Mouse (Mus musculus) stomach, embryonic 14.5 days (tissue): ENCODE data around the gene Tbc1d30. TPM values are rescaled to one million over a fixed set of nuclear protein-coding genes. Genes with fewer than 3 reads are reported as not detected.
A peak's percentile ranks its signal among the peaks of the same experiment; 100 is the strongest.

Experiments used
- ATAC-seq: fragments of 200-750 bp; cut with Nextera tagmentation; 2 replicates; pipeline ENCODE4 v1.8.0; 2017; ENCODE audit warnings: low read depth, moderate TSS enrichment; ENCODE audit not compliant: insufficient number of reproducible peaks, insufficient read depth, low FRiP score
- H3K27ac ChIP-seq: fragments of 300-500 bp; sonication (generic); 2 replicates; pipeline ENCODE4 v1.5.1; 2014; ENCODE audit warnings: mild to moderate bottlenecking, low read length, moderate library complexity, mixed read lengths
- H3K27me3 ChIP-seq: fragments of 300-500 bp; sonication (generic); 2 replicates; pipeline ENCODE4 v1.6.1; 2014; ENCODE audit warnings: low read length, control low read depth, mixed read lengths; ENCODE audit not compliant: control insufficient read depth, insufficient read depth
- H3K36me3 ChIP-seq: fragments of 300-500 bp; sonication (generic); 2 replicates; pipeline ENCODE4 v1.6.1; 2014; ENCODE audit warnings: mild to moderate bottlenecking, control low read depth, low read length, moderate library complexity, mixed read lengths; ENCODE audit not compliant: control insufficient read depth, insufficient read depth
- H3K4me1 ChIP-seq: fragments of 300-500 bp; sonication (generic); 2 replicates; pipeline ENCODE4 v1.6.1; 2014; ENCODE audit warnings: low read length, control low read depth, mixed read lengths; ENCODE audit not compliant: control insufficient read depth, insufficient read depth
- H3K4me2 ChIP-seq: fragments of 300-500 bp; sonication (generic); replicated peaks from 2 replicates; pipeline ENCODE4 v1.6.1; 2014; ENCODE audit warnings: low read depth, low read length, control low read depth
- H3K4me3 ChIP-seq: fragments of 300-500 bp; sonication (generic); 2 replicates; pipeline ENCODE4 v1.5.1; 2014; ENCODE audit warnings: low read depth, low read length, control low read depth
- H3K9ac ChIP-seq: fragments of 300-500 bp; sonication (generic); replicated peaks from 2 replicates; pipeline ENCODE4 v1.6.1; 2014; ENCODE audit warnings: low read depth, mild to moderate bottlenecking, control low read depth, low read length, moderate library complexity, mixed read lengths
- H3K9me3 ChIP-seq: fragments of 300-500 bp; sonication (generic); 2 replicates; pipeline ENCODE4 v1.6.1; 2016; ENCODE audit warnings: low read depth, low read length, control low read depth; ENCODE audit not compliant: control insufficient read depth
- WGBS: fragments of 180-500 bp; shearing (Covaris S2); extraction: QIAGEN DNeasy Blood & Tissue Kit; methylation state at CpG from one replicate; pipeline ENCODE4 v1.1.7; 2014; 5-methylcytosine and 5-hydroxymethylcytosine counted together
- polyA plus RNA-seq: library from polyadenylated mRNA; unstranded; fragments of >200 nt; fragmentation: Nextera tagmentation; extraction: Ambion mirVana; gene quantifications from 2 replicates; pipeline ENCODE4 v1.2.1, GENCODE M21; 2014

Tbc1d30 gene
- polyA plus RNA-seq, 1 experiment from 2014 or later: 6.1 TPM

DNA sequence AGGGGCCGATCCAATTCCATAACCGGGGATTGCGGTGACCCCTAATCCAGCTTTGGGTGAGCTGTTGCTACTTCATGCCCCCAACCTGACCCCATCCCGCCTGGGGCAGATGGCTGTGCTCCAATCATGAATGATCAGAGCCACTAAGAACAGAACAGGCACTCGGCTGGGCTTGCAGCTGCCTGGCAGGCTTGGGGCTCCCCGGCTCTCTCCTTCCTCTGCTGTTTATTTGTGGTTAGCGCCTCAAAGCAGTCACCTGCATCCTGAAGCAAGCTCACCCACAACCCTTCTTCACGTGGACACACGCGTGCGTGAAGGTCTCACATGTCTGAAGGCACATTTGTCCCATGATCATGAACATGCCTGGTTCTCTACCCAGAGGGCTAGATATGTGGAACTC, 68.6 kb downstream of the Tbc1d30 start:
- WGBS: 67% methylated on average over 11 of the region's 11 CpGs
- no peaks in the 10 kb centered on the region for H3K27me3 ChIP-seq
- H3K4me2 ChIP-seq: no peak overlapping the region
- H3K27ac ChIP-seq: no peak overlapping the region
- ATAC-seq: no peak
- H3K4me3 ChIP-seq: no peak overlapping the region
- no peak overlapping the region for H3K9ac ChIP-seq
- H3K9me3 ChIP-seq: no peaks in the 10 kb centered on the region
- H3K36me3 ChIP-seq: no peaks in the 10 kb centered on the region
- H3K4me1 ChIP-seq: no peaks in the 10 kb centered on the region

DNA sequence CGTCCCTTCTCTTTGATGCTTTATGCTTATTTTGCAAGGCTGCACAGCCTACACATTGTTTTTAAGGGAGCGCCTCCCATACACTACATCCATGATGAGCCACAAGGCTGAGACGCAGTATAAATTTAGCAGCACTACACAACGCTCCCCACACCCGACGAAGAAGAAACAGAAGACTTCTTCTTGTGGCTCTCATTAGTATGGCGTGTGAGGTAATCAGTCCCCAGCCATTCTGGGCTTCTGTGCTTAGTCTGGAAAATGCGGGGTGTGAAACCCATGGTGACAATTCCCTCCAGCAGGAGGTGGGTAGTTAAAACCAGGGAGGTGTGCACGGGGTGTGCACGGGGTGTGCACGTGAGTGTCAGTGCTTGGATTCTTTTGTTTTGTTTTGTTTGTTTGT, 70.1 kb downstream of the Tbc1d30 start:
- H3K36me3 ChIP-seq: no peaks in the 10 kb centered on the region
- H3K27ac ChIP-seq: no peak overlapping the region
- H3K4me2 ChIP-seq: no peak overlapping the region
- H3K9ac ChIP-seq: no peak overlapping the region
- H3K9me3 ChIP-seq: no peaks in the 10 kb centered on the region
- ATAC-seq: no peak
- WGBS: 88% methylated on average over 11 of the region's 11 CpGs
- peaks cover 5% of the 10 kb centered on the region; the same call in 1 of the 2 replicates for H3K4me1 ChIP-seq
- H3K27me3 ChIP-seq: no peaks in the 10 kb centered on the region
- H3K4me3 ChIP-seq: no peak overlapping the region

DNA sequence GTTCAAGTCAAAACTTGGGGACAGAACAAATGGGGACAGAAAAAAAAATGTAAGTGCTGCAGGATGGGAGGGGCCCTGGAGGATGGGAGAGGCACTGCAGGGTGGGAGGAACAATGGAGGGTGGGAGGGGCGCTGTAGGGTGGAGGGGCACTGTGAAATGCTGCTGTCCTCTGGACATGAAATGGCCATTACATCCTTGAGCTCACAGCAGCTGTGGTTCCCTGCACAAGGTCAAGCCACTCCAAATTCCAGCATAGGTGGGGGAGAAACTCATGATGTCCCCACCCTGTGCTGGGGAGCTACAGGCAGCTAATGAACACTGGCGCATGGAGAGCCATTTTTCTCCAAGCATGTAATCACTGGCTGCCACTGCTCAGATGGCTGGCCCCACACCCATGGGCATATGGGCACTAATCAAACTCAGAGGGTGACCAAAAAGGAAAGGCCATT, 74.0 kb downstream of the Tbc1d30 start:
- Histone ChIP-seq H3K27me3 (no peaks in the 10 kb centered on the region), H3K4me3 (no peak overlapping the region), H3K4me2 (no peak overlapping the region), H3K9me3 (no peaks in the 10 kb centered on the region), H3K27ac (no peak overlapping the region), H3K36me3 (no peaks in the 10 kb centered on the region), H3K4me1 (peaks cover 5% of the 10 kb centered on the region; the same call in 1 of the 2 replicates), H3K9ac (no peak overlapping the region)
- ATAC-seq: no peak
- 68% methylated on average over 2 of the region's 2 CpGs for WGBS

DNA sequence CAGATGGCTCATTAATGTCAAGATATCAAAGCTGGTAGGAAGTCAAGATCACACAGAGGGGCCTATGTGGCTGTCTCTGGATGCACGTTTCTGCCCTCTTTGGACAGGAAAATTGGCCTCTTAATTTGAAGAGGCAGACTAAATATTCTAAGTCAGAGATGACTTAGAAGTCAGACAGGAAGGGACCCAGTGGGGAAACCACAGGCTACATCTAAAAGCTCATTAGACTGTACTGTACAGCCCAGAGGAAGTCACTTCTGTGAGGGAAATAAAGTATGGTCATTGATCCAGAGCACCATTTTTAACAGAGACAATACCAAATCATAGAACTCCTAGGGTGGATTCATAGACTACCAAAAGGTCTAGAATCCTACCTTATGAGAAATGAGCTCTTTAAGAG, 76.1 kb downstream of the Tbc1d30 start:
- no peak overlapping the region for H3K9ac ChIP-seq
- 71% methylated on average over 1 of the region's 1 CpGs for WGBS
- H3K36me3 ChIP-seq: no peaks in the 10 kb centered on the region
- no peak overlapping the region for H3K4me2 ChIP-seq
- no peak overlapping the region for H3K27ac ChIP-seq
- peaks cover 5% of the 10 kb centered on the region; the same call in 1 of the 2 replicates for H3K4me1 ChIP-seq
- ATAC-seq: no peak
- no peak overlapping the region for H3K4me3 ChIP-seq
- H3K27me3 ChIP-seq: no peaks in the 10 kb centered on the region
- H3K9me3 ChIP-seq: no peaks in the 10 kb centered on the region

DNA sequence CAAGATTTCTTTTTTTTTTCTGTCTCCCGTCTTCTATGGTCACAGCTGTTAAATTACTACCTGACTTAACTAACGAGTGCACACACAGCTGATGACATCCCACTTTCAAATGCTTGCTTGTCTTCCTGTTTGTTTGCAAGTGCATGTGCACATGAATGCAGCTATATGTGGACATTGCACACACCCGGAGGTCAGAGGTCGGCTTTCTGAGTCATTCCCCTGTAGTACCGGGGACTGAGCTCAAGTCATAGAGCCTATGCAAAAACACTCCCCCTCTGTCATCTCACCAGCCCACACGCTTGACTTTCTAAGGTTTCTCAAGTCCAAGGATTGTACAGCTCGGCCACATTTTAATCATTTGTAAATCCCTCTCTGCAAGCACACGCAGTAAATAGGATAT, 80.1 kb downstream of the Tbc1d30 start:
- H3K4me1 ChIP-seq: no peaks in the 10 kb centered on the region
- no peaks in the 10 kb centered on the region for H3K36me3 ChIP-seq
- WGBS: 84% methylated on average over 8 of the region's 8 CpGs
- no peak overlapping the region for H3K9ac ChIP-seq
- ATAC-seq: no peak
- no peak overlapping the region for H3K4me2 ChIP-seq
- H3K4me3 ChIP-seq: no peak overlapping the region
- H3K9me3 ChIP-seq: no peaks in the 10 kb centered on the region
- no peak overlapping the region for H3K27ac ChIP-seq
- H3K27me3 ChIP-seq: no peaks in the 10 kb centered on the region

DNA sequence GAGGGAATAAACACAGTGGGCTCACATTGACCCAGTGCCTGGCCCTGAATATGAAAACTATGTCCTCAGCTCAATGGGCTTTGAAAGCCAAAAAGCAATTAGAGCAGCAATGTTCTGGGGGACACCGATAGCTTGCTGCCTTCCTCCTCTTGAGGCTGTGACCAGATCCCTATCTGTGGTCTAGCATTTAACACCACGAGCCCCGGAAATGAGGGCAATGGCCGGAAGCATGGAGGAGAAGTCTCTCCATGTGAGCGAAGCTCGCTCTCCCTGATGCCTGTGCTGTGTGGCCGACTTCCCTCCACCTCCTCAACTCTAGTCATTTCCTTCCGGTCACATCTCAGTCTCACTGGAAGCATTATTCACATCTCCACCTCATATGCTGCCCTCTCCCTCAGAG, 82.3 kb downstream of the Tbc1d30 start:
- H3K4me3 ChIP-seq: no peak overlapping the region
- H3K27me3 ChIP-seq: no peaks in the 10 kb centered on the region
- H3K27ac ChIP-seq: no peak overlapping the region
- 88% methylated on average over 8 of the region's 8 CpGs for WGBS
- no peaks in the 10 kb centered on the region for H3K36me3 ChIP-seq
- 0 out of 2 replicates have a peak, but pooled peaks cover 3% of the 10 kb centered on the region for H3K4me1 ChIP-seq
- no peak for ATAC-seq
- no peak overlapping the region for H3K9ac ChIP-seq
- H3K9me3 ChIP-seq: no peaks in the 10 kb centered on the region
- no peak overlapping the region for H3K4me2 ChIP-seq

DNA sequence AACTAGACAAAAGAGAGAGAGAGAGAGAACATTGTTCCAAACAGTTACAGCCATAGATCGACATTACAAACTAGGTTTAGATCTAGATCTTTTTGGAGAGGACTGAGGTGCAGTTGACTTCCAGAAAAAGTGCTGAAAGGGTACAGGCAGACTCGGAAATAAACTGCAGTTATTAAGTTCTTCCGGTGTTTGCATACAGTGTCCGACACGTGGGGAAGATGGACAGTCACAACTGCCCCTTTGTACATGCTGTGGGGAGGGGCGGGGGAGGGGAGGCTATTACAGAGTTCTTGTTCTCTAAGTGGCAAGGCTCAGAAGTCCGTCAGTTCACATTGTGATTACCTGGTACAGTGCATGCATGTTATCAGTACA, 86.9 kb downstream of the Tbc1d30 start:
- H3K4me1 ChIP-seq: 0 out of 2 replicates have a peak, but pooled peaks cover 4% of the 10 kb centered on the region
- H3K36me3 ChIP-seq: no peaks in the 10 kb centered on the region
- H3K27ac ChIP-seq: peak overlapping the region; percentile 66; the same call in 1 of the 2 replicates
- H3K9me3 ChIP-seq: no peaks in the 10 kb centered on the region
- no peak overlapping the region for H3K9ac ChIP-seq
- no peak for ATAC-seq
- WGBS: 46% methylated on average over 7 of the region's 7 CpGs
- no peak overlapping the region for H3K4me3 ChIP-seq
- peak overlapping the region; percentile 43 for H3K4me2 ChIP-seq
- no peaks in the 10 kb centered on the region for H3K27me3 ChIP-seq

DNA sequence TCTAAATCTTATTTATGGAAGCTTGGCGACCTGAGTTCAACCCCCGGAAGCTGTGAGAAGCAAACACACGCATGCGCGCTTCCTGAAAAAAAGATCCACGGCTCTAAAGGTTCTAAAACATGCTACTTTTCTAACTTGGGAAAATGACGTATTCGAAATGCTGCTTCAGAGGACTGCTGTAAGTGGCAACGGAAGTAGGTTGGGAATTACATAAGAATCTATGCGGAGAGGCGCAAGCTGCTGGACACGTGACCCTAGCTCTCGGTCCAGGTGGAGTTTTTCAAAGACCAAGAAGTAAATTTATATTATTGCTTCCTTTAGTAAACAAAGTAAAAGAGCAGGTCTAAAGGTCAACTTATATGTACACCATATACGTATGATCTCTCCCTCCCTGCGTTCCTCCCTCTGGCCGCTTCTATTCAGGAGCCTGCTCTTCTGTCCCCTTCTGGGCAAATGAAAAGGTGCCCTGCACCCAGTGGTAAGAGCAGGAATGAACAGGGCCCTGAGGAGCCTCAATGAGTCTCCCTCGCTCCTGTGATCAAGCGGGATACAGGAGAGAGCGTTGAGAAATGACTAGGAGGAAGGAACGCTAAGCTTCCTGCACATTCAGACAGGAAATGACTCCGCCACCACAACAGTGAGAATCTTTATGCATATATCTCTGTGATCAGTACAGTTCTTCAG, 87.4 kb downstream of the Tbc1d30 start:
- H3K4me3 ChIP-seq: peak overlapping the region; percentile 2; the same call in 1 of the 2 replicates
- no peaks in the 10 kb centered on the region for H3K27me3 ChIP-seq
- 26% methylated on average over 21 of the region's 21 CpGs for WGBS
- no peaks in the 10 kb centered on the region for H3K36me3 ChIP-seq
- ATAC-seq: peak; percentile 51; the same call in 1 of the 2 replicates
- no peak overlapping the region for H3K9ac ChIP-seq
- H3K4me2 ChIP-seq: peak overlapping the region; percentile 43
- H3K9me3 ChIP-seq: no peaks in the 10 kb centered on the region
- H3K27ac ChIP-seq: peak overlapping the region; percentile 66; the same call in 1 of the 2 replicates
- 0 out of 2 replicates have a peak, but pooled peaks cover 4% of the 10 kb centered on the region for H3K4me1 ChIP-seq

DNA sequence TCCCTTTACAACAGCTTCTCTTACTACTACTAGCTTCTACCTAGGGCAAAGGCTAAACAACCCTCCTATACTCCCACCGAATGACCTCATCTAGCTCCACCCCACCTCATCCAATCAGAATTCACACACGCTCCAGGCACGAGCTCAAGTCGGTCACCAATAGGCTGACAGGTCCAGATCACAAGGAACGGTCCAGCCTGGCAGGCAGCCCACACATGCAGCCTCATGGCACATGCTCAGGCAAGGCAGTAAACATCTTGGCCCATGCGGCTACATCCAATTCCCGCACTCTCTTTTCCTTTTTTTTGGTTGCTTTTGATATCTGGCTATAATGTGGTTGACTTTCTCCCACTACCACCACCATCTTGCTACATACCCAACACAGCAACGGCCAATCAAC, 88.9 kb downstream of the Tbc1d30 start:
- no peak overlapping the region for H3K4me2 ChIP-seq
- H3K27ac ChIP-seq: no peak overlapping the region
- no peaks in the 10 kb centered on the region for H3K27me3 ChIP-seq
- no peaks in the 10 kb centered on the region for H3K9me3 ChIP-seq
- H3K36me3 ChIP-seq: no peaks in the 10 kb centered on the region
- ATAC-seq: no peak
- no peak overlapping the region for H3K4me3 ChIP-seq
- 0 out of 2 replicates have a peak, but pooled peaks cover 4% of the 10 kb centered on the region for H3K4me1 ChIP-seq
- no peak overlapping the region for H3K9ac ChIP-seq
- WGBS: 91% methylated on average over 8 of the region's 8 CpGs
